Mouse (Mus musculus): ENCODE measurements at regions not wholly inside any gene's neighbourhood (a gene's known extent, or its start where the extent isn't known, plus 50 kb on each side); places are given as distances from the start of the nearest gene placed in this dataset.

GRCm38 (mm10) chr13:91274131-91274530 is 50.4 kb upstream of the Atg10 start:
- WGBS: 75% methylated on average over 1 of the region's 1 CpGs
- Histone ChIP-seq H3K4me1 (no peaks in the 10 kb centered on the region), H3K9me3 (replicated peaks) (no peaks in the 10 kb centered on the region), H3K4me2 (no peak overlapping the region), H3K36me3 (ENCODE audit: poor library complexity, severe bottlenecking) (no peaks in the 10 kb centered on the region), H3K4me3 (no peak overlapping the region), H3K9ac (no peak overlapping the region), H3K27me3 (no peaks in the 10 kb centered on the region), H3K27ac (no peak overlapping the region)
- ATAC-seq: no peak

- WGBS: 72% methylated on average over 6 of the region's 6 CpGs
- Histone ChIP-seq H3K27me3 (no peaks in the 10 kb centered on the region), H3K36me3 (ENCODE audit: poor library complexity, severe bottlenecking) (no peaks in the 10 kb centered on the region), H3K4me3 (no peak overlapping the region), H3K4me1 (no peaks in the 10 kb centered on the region), H3K4me2 (no peak overlapping the region), H3K27ac (no peak overlapping the region), H3K9ac (no peak overlapping the region), H3K9me3 (replicated peaks) (no peaks in the 10 kb centered on the region)
- ATAC-seq: peak; percentile 59; the same call in 1 of the 2 replicates
Observed at GRCm38 (mm10) chr13:91274615-91275014, 50.8 kb upstream of the Atg10 start.

GRCm38 (mm10) chr13:91279487-91279886 is 55.7 kb upstream of the Atg10 start:
- H3K36me3 ChIP-seq (ENCODE audit: poor library complexity, severe bottlenecking): no peaks in the 10 kb centered on the region
- ATAC-seq: no peak
- no peaks in the 10 kb centered on the region for H3K27me3 ChIP-seq
- H3K4me3 ChIP-seq: no peak overlapping the region
- H3K27ac ChIP-seq: no peak overlapping the region
- H3K4me1 ChIP-seq: no peaks in the 10 kb centered on the region
- H3K4me2 ChIP-seq: no peak overlapping the region
- H3K9ac ChIP-seq: no peak overlapping the region
- H3K9me3 ChIP-seq (replicated peaks): no peaks in the 10 kb centered on the region
- 87% methylated on average over 3 of the region's 3 CpGs for WGBS

GRCm38 (mm10) chr13:91295552-91296170 is 71.9 kb upstream of the Atg10 start:
- 80% methylated on average over 7 of the region's 7 CpGs for WGBS

GRCm38 (mm10) chr13:91296521-91297160 is 72.9 kb upstream of the Atg10 start:
- H3K4me3 ChIP-seq: no peak overlapping the region
- 60% methylated on average over 5 of the region's 5 CpGs for WGBS
- no peaks in the 10 kb centered on the region; the same call in 1 of the 2 replicates for H3K9me3 ChIP-seq (replicated peaks)
- H3K9ac ChIP-seq: no peak overlapping the region
- no peak overlapping the region for H3K4me2 ChIP-seq
- no peak overlapping the region for H3K27ac ChIP-seq
- 0 out of 2 replicates have a peak, but pooled peaks cover 7% of the 10 kb centered on the region for H3K4me1 ChIP-seq
- H3K36me3 ChIP-seq (ENCODE audit: poor library complexity, severe bottlenecking): no peaks in the 10 kb centered on the region
- H3K27me3 ChIP-seq: no peaks in the 10 kb centered on the region
- ATAC-seq: peak; percentile 90

More at GRCm38 (mm10) chr13:91295552-91296170, 71.9 kb upstream of the Atg10 start:
- no peaks in the 10 kb centered on the region for H3K27me3 ChIP-seq
- no peak for ATAC-seq
- no peak overlapping the region for H3K27ac ChIP-seq
- no peaks in the 10 kb centered on the region; the same call in 1 of the 2 replicates for H3K9me3 ChIP-seq (replicated peaks)
- H3K4me3 ChIP-seq: no peak overlapping the region
- no peaks in the 10 kb centered on the region for H3K36me3 ChIP-seq (ENCODE audit: poor library complexity, severe bottlenecking)
- no peak overlapping the region for H3K4me2 ChIP-seq
- H3K9ac ChIP-seq: no peak overlapping the region
- 0 out of 2 replicates have a peak, but pooled peaks cover 7% of the 10 kb centered on the region for H3K4me1 ChIP-seq

GRCm38 (mm10) chr13:91301849-91302248 is 78.1 kb upstream of the Atg10 start:
- Histone ChIP-seq H3K9ac (no peak overlapping the region), H3K4me2 (no peak overlapping the region), H3K36me3 (ENCODE audit: poor library complexity, severe bottlenecking) (no peaks in the 10 kb centered on the region), H3K27ac (no peak overlapping the region), H3K4me1 (0 out of 2 replicates have a peak, but pooled peaks cover 4% of the 10 kb centered on the region), H3K4me3 (no peak overlapping the region), H3K27me3 (no peaks in the 10 kb centered on the region), H3K9me3 (replicated peaks) (no peaks in the 10 kb centered on the region; the same call in 1 of the 2 replicates)
- WGBS: 87% methylated on average over 1 of the region's 1 CpGs
- no peak for ATAC-seq

GRCm38 (mm10) chr13:91305697-91306405 is 82.1 kb upstream of the Atg10 start:
- Histone ChIP-seq H3K4me2 (no peak overlapping the region), H3K9ac (no peak overlapping the region)

GRCm38 (mm10) chr13:91306545-91306944 is 82.8 kb upstream of the Atg10 start:
- ATAC-seq: no peak
- Histone ChIP-seq H3K27me3 (no peaks in the 10 kb centered on the region), H3K9me3 (replicated peaks) (no peaks in the 10 kb centered on the region), H3K9ac (no peak overlapping the region), H3K4me2 (no peak overlapping the region), H3K27ac (no peak overlapping the region), H3K4me3 (no peak overlapping the region), H3K36me3 (ENCODE audit: poor library complexity, severe bottlenecking) (no peaks in the 10 kb centered on the region), H3K4me1 (no peaks in the 10 kb centered on the region)
- 84% methylated on average over 4 of the region's 4 CpGs for WGBS

More at GRCm38 (mm10) chr13:91305697-91306405, 82.1 kb upstream of the Atg10 start:
- Histone ChIP-seq H3K4me1 (no peaks in the 10 kb centered on the region), H3K36me3 (ENCODE audit: poor library complexity, severe bottlenecking) (no peaks in the 10 kb centered on the region), H3K4me3 (no peak overlapping the region), H3K9me3 (replicated peaks) (no peaks in the 10 kb centered on the region), H3K27ac (no peak overlapping the region), H3K27me3 (no peaks in the 10 kb centered on the region)
- peak; percentile 87 for ATAC-seq
- 65% methylated on average over 6 of the region's 6 CpGs for WGBS

- H3K27me3 ChIP-seq: no peaks in the 10 kb centered on the region
- H3K36me3 ChIP-seq (ENCODE audit: poor library complexity, severe bottlenecking): no peaks in the 10 kb centered on the region
- no peak overlapping the region for H3K9ac ChIP-seq
- no peak overlapping the region for H3K27ac ChIP-seq
- H3K4me3 ChIP-seq: no peak overlapping the region
- no peak for ATAC-seq
- no peak overlapping the region for H3K4me2 ChIP-seq
- WGBS: 89% methylated on average over 5 of the region's 5 CpGs
- H3K9me3 ChIP-seq (replicated peaks): no peaks in the 10 kb centered on the region
- H3K4me1 ChIP-seq: no peaks in the 10 kb centered on the region
Observed at GRCm38 (mm10) chr13:91312905-91313571, 89.3 kb upstream of the Atg10 start.

GRCm38 (mm10) chr13:91322331-91322730 is 98.6 kb upstream of the Atg10 start:
- Histone ChIP-seq H3K4me1 (no peaks in the 10 kb centered on the region), H3K27me3 (no peaks in the 10 kb centered on the region), H3K4me2 (no peak overlapping the region), H3K4me3 (no peak overlapping the region), H3K36me3 (ENCODE audit: poor library complexity, severe bottlenecking) (no peaks in the 10 kb centered on the region), H3K9me3 (replicated peaks) (no peaks in the 10 kb centered on the region), H3K9ac (no peak overlapping the region), H3K27ac (no peak overlapping the region)
- WGBS: 97% methylated on average over 6 of the region's 6 CpGs
- no peak for ATAC-seq

GRCm38 (mm10) chr13:91326834-91327233 is 103.1 kb upstream of the Atg10 start:
- no peak for ATAC-seq
- H3K9ac ChIP-seq: no peak overlapping the region
- H3K4me3 ChIP-seq: no peak overlapping the region
- H3K36me3 ChIP-seq (ENCODE audit: poor library complexity, severe bottlenecking): no peaks in the 10 kb centered on the region
- no peaks in the 10 kb centered on the region for H3K9me3 ChIP-seq (replicated peaks)
- H3K27me3 ChIP-seq: no peaks in the 10 kb centered on the region
- WGBS: 83% methylated on average over 3 of the region's 3 CpGs
- no peaks in the 10 kb centered on the region for H3K4me1 ChIP-seq
- H3K27ac ChIP-seq: no peak overlapping the region
- H3K4me2 ChIP-seq: no peak overlapping the region

- ATAC-seq: no peak
- Histone ChIP-seq H3K36me3 (ENCODE audit: poor library complexity, severe bottlenecking) (no peaks in the 10 kb centered on the region), H3K27me3 (no peaks in the 10 kb centered on the region), H3K9me3 (replicated peaks) (no peaks in the 10 kb centered on the region; the same call in 1 of the 2 replicates), H3K4me1 (no peaks in the 10 kb centered on the region), H3K4me2 (no peak overlapping the region), H3K27ac (no peak overlapping the region), H3K9ac (no peak overlapping the region), H3K4me3 (no peak overlapping the region)
Observed at GRCm38 (mm10) chr13:91334283-91334682, 110.5 kb upstream of the Atg10 start.

Measured in forebrain, embryonic 13.5 days (tissue).